Mouse (Mus musculus) liver, postnatal 0 days (tissue): ENCODE results near the gene Pip4k2b. TPM values are rescaled to one million over a fixed set of nuclear protein-coding genes. Genes with fewer than 3 reads are reported as not detected.

Experiments used
- ATAC-seq: fragments of 200-750 bp; cut with Nextera tagmentation; 2 replicates; pipeline ENCODE4 v1.8.0; 2017; ENCODE audit warnings: mild to moderate bottlenecking, moderate library complexity
- DNase-seq: peaks from one replicate; pipeline ENCODE4 v3.0.0-alpha.2; 2016
- H3K27ac ChIP-seq: fragments of 300-500 bp; sonication (generic); 2 replicates; pipeline ENCODE4 v1.5.1; 2014; ENCODE audit warnings: antibody characterized with exemption, moderate library complexity, mild to moderate bottlenecking, low read depth
- H3K27me3 ChIP-seq: fragments of 300-500 bp; sonication (generic); 2 replicates; pipeline ENCODE4 v1.6.1; 2014; ENCODE audit warnings: low read length, control low read depth, mixed read lengths; ENCODE audit not compliant: insufficient read depth
- H3K36me3 ChIP-seq: fragments of 300-500 bp; sonication (generic); replicated peaks from 2 replicates; pipeline ENCODE4 v1.6.1; 2014; ENCODE audit warnings: mild to moderate bottlenecking, control low read depth, low read length, moderate library complexity, mixed read lengths; ENCODE audit not compliant: insufficient read depth
- H3K4me1 ChIP-seq: fragments of 300-500 bp; sonication (generic); 2 replicates; pipeline ENCODE4 v1.6.1; 2014; ENCODE audit warnings: antibody characterized with exemption, mild to moderate bottlenecking, control low read depth; ENCODE audit not compliant: insufficient read depth
- H3K4me2 ChIP-seq: fragments of 300-500 bp; sonication (generic); 2 replicates; pipeline ENCODE4 v1.6.1; 2014; ENCODE audit warnings: low read depth, mild to moderate bottlenecking, low read length, moderate library complexity, mixed read lengths
- H3K4me3 ChIP-seq: fragments of 300-500 bp; sonication (generic); 2 replicates; pipeline ENCODE4 v1.5.1; 2014; ENCODE audit warnings: low read depth, low read length
- H3K9ac ChIP-seq: fragments of 300-500 bp; sonication (generic); replicated peaks from 2 replicates; pipeline ENCODE4 v1.6.1; 2014; ENCODE audit warnings: mild to moderate bottlenecking, moderate library complexity
- H3K9me3 ChIP-seq: fragments of 300-500 bp; sonication (generic); 2 replicates; pipeline ENCODE4 v1.6.1; 2016; ENCODE audit warnings: mild to moderate bottlenecking, control low read depth, low read length, mixed read lengths
- CTCF ChIP-seq: sonication (generic); IDR thresholded peaks from 2 replicates; pipeline ENCODE4 v1.5.1; 2016; ENCODE audit warnings: antibody characterized with exemption, low read depth
- EP300 ChIP-seq: IDR thresholded peaks from 2 replicates; pipeline ENCODE4 v1.6.1; 2016; ENCODE audit warnings: antibody characterized with exemption, low read depth, mild to moderate bottlenecking
- WGBS: fragments of 180-500 bp; shearing (Covaris S2); extraction: QIAGEN DNeasy Blood & Tissue Kit; methylation state at CpG from one replicate; pipeline ENCODE4 v1.1.7; 2014; ENCODE audit not compliant: insufficient replicate concordance; 5-methylcytosine and 5-hydroxymethylcytosine counted together
- polyA plus RNA-seq: library from polyadenylated mRNA; unstranded; fragments of >200 nt; fragmentation: Nextera tagmentation; extraction: Ambion mirVana; gene quantifications from 2 replicates; pipeline ENCODE4 v1.2.1, GENCODE M21; 2015

Pip4k2b gene
- polyA plus RNA-seq, 1 experiment from 2014 or later = 0.59 TPM

DNA sequence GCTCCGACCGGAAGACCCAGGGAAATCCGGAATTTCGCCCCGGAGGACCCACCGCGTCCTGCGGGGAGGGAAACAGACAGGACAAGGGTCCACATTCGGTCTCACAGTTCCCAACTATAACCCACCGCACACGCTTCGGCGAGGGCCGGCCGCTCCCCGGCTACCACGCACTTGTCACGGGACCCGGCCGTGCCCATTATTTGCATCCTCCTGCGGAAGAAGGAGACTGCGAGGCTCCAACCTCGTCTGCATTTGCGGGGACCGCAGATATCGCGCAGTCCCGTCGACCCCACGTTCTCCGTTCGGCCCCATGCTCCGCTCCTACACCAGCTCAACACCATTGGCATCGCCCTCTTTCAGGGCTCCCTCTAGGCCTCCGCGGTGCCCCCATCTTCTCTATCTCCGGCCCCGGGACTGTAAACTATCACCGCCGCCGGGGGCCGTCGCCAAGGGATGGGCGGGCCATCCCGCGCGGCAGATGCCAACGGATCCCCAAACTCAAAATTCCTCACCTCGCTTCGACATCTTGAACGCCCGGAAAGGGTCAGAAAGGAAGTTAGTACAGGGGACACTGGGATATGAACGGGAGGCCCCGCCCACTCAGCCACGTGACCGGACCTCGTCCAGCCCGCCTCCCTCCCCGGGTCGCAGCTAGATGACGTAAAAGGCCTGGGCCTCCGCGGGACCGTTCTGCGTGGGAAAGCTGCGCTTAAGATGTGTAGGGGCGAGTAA is 37.5 kb upstream of the Pip4k2b start, which contains the start of gene Rpl23:
Gene Rpl23, minus strand, starts transcription at position 606 of the 732 bp plus-strand sequence.
- Histone ChIP-seq H3K36me3 (peaks cover 37% of the 10 kb centered on the region), H3K4me1 (peaks cover 10% of the 10 kb centered on the region), H3K9me3 (no peaks in the 10 kb centered on the region), H3K27ac (peak within 1 kb of the TSS; percentile 92), H3K27me3 (no peaks in the 10 kb centered on the region), H3K4me2 (peak within 1 kb of the TSS; percentile 78), H3K9ac (peak within 1 kb of the TSS; percentile 90), H3K4me3 (peak within 1 kb of the TSS; percentile 88)
- peak; percentile 100 for DNase-seq
- TF ChIP-seq EP300 = peak; percentile 68
- TF ChIP-seq CTCF = no peak
- under 1% methylated on average over 67 of the region's 67 CpGs for WGBS
- ATAC-seq = peak; percentile 95

DNA sequence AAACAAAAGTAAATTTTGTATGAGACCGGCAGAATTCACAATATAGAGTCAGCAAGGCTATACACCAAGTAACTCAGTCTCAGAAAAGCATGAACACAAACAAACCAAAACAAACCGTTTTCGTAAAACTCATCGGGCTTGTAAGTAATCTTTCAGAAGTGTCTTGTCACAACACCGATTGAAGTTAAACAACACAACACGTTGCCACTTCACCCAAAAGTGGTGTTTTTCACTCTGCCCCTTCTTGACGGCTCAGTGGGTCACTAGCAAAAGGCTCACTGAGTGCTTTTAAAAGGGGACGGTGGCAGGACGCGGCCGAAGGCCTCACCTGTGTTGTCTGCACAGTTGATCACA is 37.0 kb upstream of the Pip4k2b start:
- H3K27me3 ChIP-seq = no peaks in the 10 kb centered on the region
- H3K9me3 ChIP-seq = no peaks in the 10 kb centered on the region
- DNase-seq (no peak), ATAC-seq (no peak; the same call in 1 of the 2 replicates)
- H3K4me3 ChIP-seq = peak overlapping the region; percentile 88
- H3K4me1 ChIP-seq = peaks cover 10% of the 10 kb centered on the region
- TF ChIP-seq EP300 (no peak), CTCF (no peak)
- H3K36me3 ChIP-seq = peaks cover 41% of the 10 kb centered on the region
- H3K9ac ChIP-seq = peak overlapping the region; percentile 90
- WGBS = 2% methylated on average over 11 of the region's 11 CpGs
- H3K27ac ChIP-seq = peak overlapping the region; percentile 92
- H3K4me2 ChIP-seq = peak overlapping the region; percentile 78

- Histone ChIP-seq H3K27ac (0 out of 2 replicates have a peak overlapping the region, but pooled peaks have one; percentile 3), H3K4me2 (peak overlapping the region; percentile 78), H3K9ac (peak overlapping the region; percentile 90), H3K4me3 (peak overlapping the region; percentile 88; the same call in 1 of the 2 replicates), H3K36me3 (peaks cover 43% of the 10 kb centered on the region), H3K27me3 (no peaks in the 10 kb centered on the region), H3K4me1 (peaks cover 10% of the 10 kb centered on the region), H3K9me3 (no peaks in the 10 kb centered on the region)
- DNase-seq = no peak
- ATAC-seq = no peak
- no peak for TF ChIP-seq EP300
- TF ChIP-seq CTCF = no peak
- 39% methylated on average over 2 of the region's 2 CpGs for WGBS
Observed at GRCm38 (mm10) chr11:97779968-97780701, 35.6 kb upstream of the Pip4k2b start.

GRCm38 (mm10) chr11:97778918-97779317 is 34.4 kb upstream of the Pip4k2b start:
- Histone ChIP-seq H3K36me3 (peaks cover 43% of the 10 kb centered on the region), H3K9ac (no peak overlapping the region), H3K4me1 (peaks cover 10% of the 10 kb centered on the region), H3K9me3 (no peaks in the 10 kb centered on the region), H3K27ac (no peak overlapping the region), H3K4me3 (no peak overlapping the region), H3K4me2 (no peak overlapping the region), H3K27me3 (no peaks in the 10 kb centered on the region)
- ATAC-seq (no peak), DNase-seq (no peak)
- TF ChIP-seq EP300 = no peak
- TF ChIP-seq CTCF = no peak
- 76% methylated on average over 1 of the region's 1 CpGs for WGBS

- no peak overlapping the region for H3K4me2 ChIP-seq
- ATAC-seq (no peak; the same call in 1 of the 2 replicates), DNase-seq (peak; percentile 40)
- no peaks in the 10 kb centered on the region for H3K27me3 ChIP-seq
- peaks cover 43% of the 10 kb centered on the region for H3K36me3 ChIP-seq
- H3K27ac ChIP-seq = no peak overlapping the region
- peaks cover 10% of the 10 kb centered on the region for H3K4me1 ChIP-seq
- H3K9me3 ChIP-seq = no peaks in the 10 kb centered on the region
- WGBS = 49% methylated on average over 2 of the region's 2 CpGs
- H3K9ac ChIP-seq = no peak overlapping the region
- no peak for TF ChIP-seq EP300
- peak; percentile 53 for TF ChIP-seq CTCF
- H3K4me3 ChIP-seq = no peak overlapping the region
Observed at GRCm38 (mm10) chr11:97777129-97777529, 32.6 kb upstream of the Pip4k2b start.

GRCm38 (mm10) chr11:97776497-97777128 is 32.1 kb upstream of the Pip4k2b start:
- Histone ChIP-seq H3K27me3 (no peaks in the 10 kb centered on the region), H3K36me3 (peaks cover 43% of the 10 kb centered on the region), H3K9me3 (no peaks in the 10 kb centered on the region), H3K4me1 (peaks cover 10% of the 10 kb centered on the region), H3K4me2 (no peak overlapping the region), H3K27ac (peak overlapping the region; percentile 44), H3K9ac (no peak overlapping the region), H3K4me3 (no peak overlapping the region)
- TF ChIP-seq CTCF (no peak), EP300 (no peak)
- 75% methylated on average over 5 of the region's 5 CpGs for WGBS
- ATAC-seq (peak; percentile 61), DNase-seq (peak; percentile 31)
